Mouse (Mus musculus) olfactory bulb, adult 2 months (tissue): Measurements from ENCODE around the gene Ubr7.

ENCODE experiments used
- CTCF ChIP-seq: fragments of 200-500 bp; IDR thresholded peaks from 2 replicates; pipeline ENCODE4 v1.5.1; 2012; ENCODE audit warnings: low read depth, mild to moderate bottlenecking, low read length, moderate library complexity; ENCODE audit not compliant: insufficient read depth
- POLR2A ChIP-seq: fragments of 200-500 bp; IDR thresholded peaks from 2 replicates; pipeline ENCODE4 v1.6.1; 2012; ENCODE audit warnings: mild to moderate bottlenecking, low read depth, low read length, moderate library complexity; ENCODE audit not compliant: insufficient read depth

GRCm38 (mm10) chr12:102778151-102778550 is 20.4 kb downstream of the Ubr7 start:
- TF ChIP-seq POLR2A (no peak), CTCF (no peak)
